Mouse (Mus musculus) spleen, adult 2 months (tissue): ENCODE data around the gene Zdbf2. TPM values are rescaled to one million over a fixed set of nuclear protein-coding genes. Genes with fewer than 3 reads are reported as not detected.

Experiments
- DNase-seq, 2 experiments: peaks; one replicate each; pipeline versions ENCODE4 v3.0.0 to v3.0.0-alpha.2; 2012 to 2021; ENCODE audit warnings: low spot score in 2 of 2, low read depth in 1 of 2
- H3K27ac ChIP-seq: fragments of 200-500 bp; 2 replicates; pipeline ENCODE4 v1.5.1; 2012; ENCODE audit warnings: low read length, inconsistent platforms; ENCODE audit not compliant: insufficient read depth
- H3K27me3 ChIP-seq: fragments of 200-500 bp; 2 replicates; pipeline ENCODE4 v1.6.1; 2012; ENCODE audit warnings: mild to moderate bottlenecking, moderate library complexity, low read length, inconsistent platforms; ENCODE audit not compliant: control insufficient read depth, insufficient read depth
- H3K36me3 ChIP-seq: fragments of 200-500 bp; 2 replicates; pipeline ENCODE4 v1.6.1; 2012; ENCODE audit warnings: mild to moderate bottlenecking, low read length, inconsistent platforms; ENCODE audit not compliant: control insufficient read depth, insufficient read depth
- H3K4me1 ChIP-seq: fragments of 200-500 bp; 2 replicates; pipeline ENCODE4 v1.6.1; 2011; ENCODE audit warnings: inconsistent platforms; ENCODE audit not compliant: control insufficient read depth, insufficient read depth, insufficient read length
- H3K4me3 ChIP-seq: fragments of 200-500 bp; 2 replicates; pipeline ENCODE4 v1.5.1; 2011; ENCODE audit warnings: mild to moderate bottlenecking, inconsistent platforms; ENCODE audit not compliant: insufficient read depth, insufficient read length; ENCODE audit errors: extremely low read depth
- CTCF ChIP-seq: fragments of 200-500 bp; IDR thresholded peaks from 2 replicates; pipeline ENCODE4 v1.5.1; 2011; ENCODE audit warnings: mild to moderate bottlenecking, inconsistent platforms; ENCODE audit not compliant: insufficient read depth, insufficient read length, insufficient replicate concordance; ENCODE audit errors: extremely low read depth
- POLR2A ChIP-seq: fragments of 200-500 bp; IDR thresholded peaks from 2 replicates; pipeline ENCODE4 v1.6.1; 2011; ENCODE audit warnings: low read depth, low read length, inconsistent platforms
- WGBS: fragments of 180-500 bp; shearing (Covaris S2); methylation state at CpG from one replicate; pipeline ENCODE4 v1.1.7; 2018; 5-methylcytosine and 5-hydroxymethylcytosine counted together
- polyA plus RNA-seq: library from polyadenylated mRNA; depleted of rRNA; stranded (reverse); fragments of >200 nt; gene quantifications from 2 replicates; pipeline ENCODE4 v1.2.3, GENCODE M21; 2012

Gene Zdbf2
- polyA plus RNA-seq, 1 experiment = under 0.01 TPM

DNA sequence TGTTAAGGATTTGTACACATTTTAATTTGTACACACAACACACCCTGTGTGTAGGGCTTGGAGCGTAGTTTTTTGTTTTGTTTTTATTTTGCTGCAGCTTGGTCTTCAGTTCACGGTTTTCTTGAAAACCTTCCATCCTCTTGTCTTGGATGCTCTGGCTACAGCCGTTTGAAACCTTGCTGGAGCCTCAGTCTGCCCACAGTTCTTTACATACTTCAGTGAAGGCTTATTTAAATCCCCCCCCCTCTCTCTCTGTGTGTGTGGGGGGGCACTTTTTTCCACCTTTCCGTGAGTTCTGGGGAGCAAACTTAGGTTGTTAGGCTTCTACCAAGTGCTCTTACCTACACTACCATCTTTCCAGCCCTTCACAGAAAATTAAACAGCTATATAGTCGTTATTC, 19.8 kb upstream of the Zdbf2 start:
- peaks cover 15% of the 10 kb centered on the region for H3K27me3 ChIP-seq
- TF ChIP-seq POLR2A (no peak), CTCF (no peak)
- WGBS = 44% methylated on average over 5 of the region's 5 CpGs
- H3K27ac ChIP-seq = no peak overlapping the region
- H3K4me3 ChIP-seq = no peak overlapping the region
- no peak for DNase-seq
- no peaks in the 10 kb centered on the region for H3K36me3 ChIP-seq
- no peaks in the 10 kb centered on the region for H3K4me1 ChIP-seq

DNA sequence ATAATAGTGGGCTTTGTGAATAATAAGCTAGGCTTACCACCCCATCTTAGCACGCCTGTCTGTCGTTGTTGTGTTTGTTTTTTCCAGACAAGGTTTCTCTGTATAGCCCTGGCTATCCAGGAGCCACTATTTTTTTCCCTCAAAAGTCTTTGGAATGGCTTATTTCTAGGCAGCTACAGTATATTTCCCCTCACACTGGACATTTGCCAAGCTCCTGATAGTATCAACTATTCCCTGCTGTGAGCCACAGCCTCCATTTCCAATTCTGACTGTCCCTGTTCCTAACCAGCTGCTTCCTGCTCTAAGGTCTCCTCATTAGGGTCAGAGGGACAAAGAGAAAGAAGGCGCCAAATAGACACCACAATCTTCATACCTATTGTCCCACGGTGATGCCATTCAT, 18.0 kb upstream of the Zdbf2 start:
- no peak overlapping the region for H3K27ac ChIP-seq
- H3K4me3 ChIP-seq = no peak overlapping the region
- no peak for DNase-seq
- H3K4me1 ChIP-seq = no peaks in the 10 kb centered on the region
- H3K36me3 ChIP-seq = no peaks in the 10 kb centered on the region
- no peak for TF ChIP-seq CTCF
- TF ChIP-seq POLR2A = no peak
- peaks cover 5% of the 10 kb centered on the region for H3K27me3 ChIP-seq
- 31% methylated on average over 4 of the region's 4 CpGs for WGBS

DNA sequence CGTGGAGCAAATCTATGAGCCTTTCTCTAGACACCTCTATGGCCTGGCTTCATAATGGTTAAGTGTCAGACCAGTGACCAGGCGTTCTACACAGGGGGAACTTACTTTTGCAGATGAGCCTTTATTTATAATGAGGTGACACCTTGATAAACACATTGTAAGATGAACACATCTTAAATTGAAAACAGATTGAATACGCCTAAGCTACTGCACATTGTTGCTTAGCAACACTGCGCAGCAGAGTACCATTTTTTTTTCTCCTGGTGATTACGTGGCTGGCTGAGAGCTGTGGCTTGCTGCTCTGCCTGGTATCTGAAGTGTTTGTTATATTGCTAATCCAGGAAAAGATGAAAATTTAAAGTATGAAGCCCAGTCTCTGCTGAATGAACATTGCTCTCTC, 17.0 kb upstream of the Zdbf2 start:
- WGBS = 37% methylated on average over 5 of the region's 5 CpGs
- TF ChIP-seq POLR2A = no peak
- no peak for TF ChIP-seq CTCF
- H3K4me3 ChIP-seq = no peak overlapping the region
- H3K4me1 ChIP-seq = no peaks in the 10 kb centered on the region
- peaks cover 5% of the 10 kb centered on the region for H3K27me3 ChIP-seq
- DNase-seq = no peak
- no peak overlapping the region for H3K27ac ChIP-seq
- H3K36me3 ChIP-seq = no peaks in the 10 kb centered on the region

DNA sequence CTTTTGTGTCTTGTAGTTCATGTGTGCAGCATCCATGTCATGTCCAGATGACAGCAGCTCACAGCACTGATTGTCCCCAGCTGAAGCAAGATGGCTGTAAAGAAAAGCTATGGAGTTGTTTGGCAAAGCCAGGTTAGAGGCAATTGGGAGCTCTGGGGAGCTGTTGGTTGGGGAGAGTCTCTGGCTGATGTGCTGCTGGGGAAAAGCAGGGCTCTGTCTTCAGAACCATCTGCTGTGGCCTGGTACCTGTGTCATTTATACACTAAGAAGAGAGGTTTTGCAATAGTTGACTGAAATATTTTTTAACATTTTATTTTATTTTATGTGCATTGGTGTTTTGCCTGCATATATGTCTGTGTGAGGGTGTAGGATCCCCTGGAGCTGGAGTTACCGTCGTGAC, 14.6 kb upstream of the Zdbf2 start:
- TF ChIP-seq POLR2A (no peak), CTCF (no peak)
- no peak for DNase-seq
- WGBS = 45% methylated on average over 2 of the region's 2 CpGs
- Histone ChIP-seq H3K36me3 (no peaks in the 10 kb centered on the region), H3K27me3 (peaks cover 4% of the 10 kb centered on the region; the same call in 1 of the 2 replicates), H3K27ac (no peak overlapping the region), H3K4me1 (no peaks in the 10 kb centered on the region), H3K4me3 (no peak overlapping the region)

DNA sequence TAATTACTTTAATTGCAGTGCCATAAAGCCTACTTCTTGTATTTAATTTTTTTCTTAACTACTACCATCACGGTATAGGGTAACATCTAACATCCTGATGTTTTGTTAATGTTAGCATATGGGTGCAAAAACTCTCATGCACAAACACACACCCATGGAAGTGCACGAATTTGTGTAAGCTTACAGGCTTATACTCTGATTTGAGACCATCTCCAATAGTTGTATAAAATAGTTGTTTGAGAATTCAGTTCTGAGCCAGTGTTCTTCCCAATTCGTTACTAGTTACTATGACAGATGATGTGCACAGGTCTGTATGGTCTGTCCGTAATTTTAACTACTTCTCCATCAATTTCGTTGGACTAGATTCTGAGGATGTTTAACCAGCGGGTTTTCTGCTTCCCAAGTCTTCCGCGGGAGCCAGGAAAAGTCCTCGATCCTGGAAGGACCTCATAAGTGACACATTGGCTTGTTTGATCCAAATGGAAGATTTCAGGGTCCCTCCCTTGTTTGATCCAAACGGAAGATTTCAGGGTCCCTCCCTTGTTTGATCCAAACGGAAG, 13.7 kb upstream of the Zdbf2 start:
- no peak for DNase-seq
- Histone ChIP-seq H3K4me1 (no peaks in the 10 kb centered on the region), H3K27ac (no peak overlapping the region), H3K36me3 (no peaks in the 10 kb centered on the region), H3K27me3 (peaks cover 1% of the 10 kb centered on the region; the same call in 1 of the 2 replicates), H3K4me3 (no peak overlapping the region)
- TF ChIP-seq CTCF (no peak), POLR2A (no peak)
- 48% methylated on average over 11 of the region's 11 CpGs for WGBS

DNA sequence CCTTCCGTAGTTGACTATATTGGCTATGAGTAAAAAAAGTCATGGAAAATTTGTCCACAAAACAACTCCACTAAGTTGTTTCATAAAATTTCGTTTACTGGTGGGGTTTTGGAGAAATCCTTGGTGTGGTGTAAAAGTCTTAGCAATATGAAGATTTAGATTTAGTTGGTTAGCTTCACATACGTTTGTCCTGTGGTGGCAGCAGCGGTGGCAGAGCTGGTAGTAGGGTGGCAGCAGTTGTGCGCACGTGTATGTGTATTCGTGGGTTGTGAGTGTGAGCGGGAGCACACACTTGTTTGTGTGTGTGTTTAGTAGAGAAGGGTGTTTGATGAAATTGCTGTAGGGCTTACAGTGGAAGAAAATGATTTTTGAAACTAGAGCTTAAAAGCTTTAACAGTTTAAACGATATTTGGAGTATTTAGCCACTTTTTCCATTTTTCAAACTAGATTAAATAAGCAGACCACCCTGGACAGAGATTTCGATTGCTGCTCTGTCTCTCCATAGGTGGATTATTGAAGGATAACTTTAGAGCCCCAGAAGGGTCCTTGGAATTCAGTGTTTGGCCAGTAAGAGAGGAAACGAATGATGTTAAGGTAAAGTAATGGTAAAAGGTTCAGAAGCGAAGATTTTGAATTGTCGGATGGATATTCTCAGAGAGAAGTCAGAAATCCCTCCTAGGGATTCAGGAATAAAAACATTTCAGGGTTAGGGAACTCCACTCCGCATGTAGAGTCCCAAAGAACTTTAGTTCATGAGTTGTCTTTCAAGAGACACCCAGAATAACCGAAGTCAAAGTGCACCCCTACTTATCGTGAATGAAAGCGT, 12.9 kb upstream of the Zdbf2 start:
- Histone ChIP-seq H3K4me1 (no peaks in the 10 kb centered on the region), H3K4me3 (no peak overlapping the region), H3K27ac (no peak overlapping the region), H3K36me3 (no peaks in the 10 kb centered on the region), H3K27me3 (peaks cover 1% of the 10 kb centered on the region; the same call in 1 of the 2 replicates)
- DNase-seq = no peak
- 47% methylated on average over 17 of the region's 17 CpGs for WGBS
- TF ChIP-seq POLR2A = no peak
- no peak for TF ChIP-seq CTCF

DNA sequence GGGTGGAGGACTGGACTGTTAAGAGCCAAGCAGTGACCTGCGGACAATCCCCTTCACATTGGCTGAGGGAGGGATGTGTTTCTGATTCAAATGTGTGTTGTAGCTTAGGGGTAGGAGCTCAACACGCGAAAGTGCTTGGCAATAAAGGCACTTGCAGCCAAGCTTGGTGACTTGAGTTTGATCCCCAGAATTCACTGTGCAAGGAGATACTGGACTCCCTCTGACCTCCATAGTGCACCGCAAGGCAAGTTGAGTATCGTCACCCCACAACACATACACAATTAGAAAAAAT, 12.4 kb upstream of the Zdbf2 start:
- no peak for DNase-seq
- TF ChIP-seq POLR2A (no peak), CTCF (no peak)
- Histone ChIP-seq H3K27me3 (peaks cover 1% of the 10 kb centered on the region; the same call in 1 of the 2 replicates), H3K4me3 (no peak overlapping the region), H3K4me1 (no peaks in the 10 kb centered on the region), H3K27ac (no peak overlapping the region), H3K36me3 (no peaks in the 10 kb centered on the region)
- 41% methylated on average over 5 of the region's 5 CpGs for WGBS
